Mouse (Mus musculus) skeletal muscle tissue, postnatal 0 days (tissue): Measurements from ENCODE around the gene Ifnar1. TPM values are rescaled to one million over a fixed set of nuclear protein-coding genes. Genes with fewer than 3 reads are reported as not detected.

Source experiments
- microRNA-seq, 2 experiments: library from miRNA; unstranded; fragments of <30 nt; microRNA quantifications; one replicate each; pipeline ENCODE4; 2016
- polyA plus RNA-seq: library from polyadenylated mRNA; unstranded; fragments of >200 nt; fragmentation: Nextera tagmentation; extraction: Ambion mirVana; gene quantifications from 2 replicates; pipeline ENCODE4 v1.2.1, GENCODE M21; 2015

Gene Ifnar1
- 24.4 and 26.4 TPM in 2 replicates for polyA plus RNA-seq

DNA sequence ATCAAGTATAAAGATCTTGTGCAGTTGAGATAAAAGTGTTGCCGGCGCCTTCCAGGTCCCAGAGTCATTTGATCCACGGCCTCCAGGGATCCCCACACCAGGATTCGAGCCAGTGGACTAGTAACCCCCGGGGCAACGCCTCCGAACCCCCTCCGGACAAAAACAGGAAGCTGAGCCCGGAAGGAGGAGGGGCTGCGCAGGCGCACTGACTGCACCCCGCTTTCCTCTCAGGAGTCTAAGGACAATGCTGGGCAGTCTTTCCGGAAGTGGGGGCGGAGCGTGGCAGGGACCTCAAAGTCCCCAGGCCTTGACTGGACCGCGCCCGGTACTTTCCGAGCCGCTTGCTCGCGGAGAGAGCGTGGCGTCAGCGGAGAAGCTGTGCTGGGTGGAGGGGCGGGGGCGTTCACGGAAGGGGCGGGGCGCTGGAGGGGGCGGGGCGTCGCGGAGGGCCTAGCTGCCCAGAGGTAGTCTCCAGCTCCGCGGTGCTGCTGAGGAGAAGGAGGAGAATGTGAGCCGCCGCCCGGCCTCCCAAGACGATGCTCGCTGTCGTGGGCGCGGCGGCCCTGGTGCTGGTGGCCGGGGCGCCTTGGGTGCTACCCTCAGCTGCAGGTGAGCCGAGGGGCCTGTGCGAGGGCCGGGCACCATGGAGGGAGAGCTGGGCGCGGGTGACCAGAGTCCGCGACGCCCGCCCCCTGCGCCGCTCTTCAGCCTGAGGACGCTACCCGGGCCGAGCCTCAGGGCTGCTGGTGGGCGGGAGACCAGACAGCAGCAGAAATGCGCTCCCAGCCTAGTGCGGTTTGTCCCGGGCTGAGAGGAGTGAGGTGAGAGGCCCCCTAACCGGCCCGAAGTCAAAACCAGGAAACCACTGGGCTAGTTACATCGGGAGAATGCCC lies at the start of gene Ifnar1:
Gene Ifnar1, plus strand, starts transcription at position 431 of the 893 bp plus-strand sequence.

DNA sequence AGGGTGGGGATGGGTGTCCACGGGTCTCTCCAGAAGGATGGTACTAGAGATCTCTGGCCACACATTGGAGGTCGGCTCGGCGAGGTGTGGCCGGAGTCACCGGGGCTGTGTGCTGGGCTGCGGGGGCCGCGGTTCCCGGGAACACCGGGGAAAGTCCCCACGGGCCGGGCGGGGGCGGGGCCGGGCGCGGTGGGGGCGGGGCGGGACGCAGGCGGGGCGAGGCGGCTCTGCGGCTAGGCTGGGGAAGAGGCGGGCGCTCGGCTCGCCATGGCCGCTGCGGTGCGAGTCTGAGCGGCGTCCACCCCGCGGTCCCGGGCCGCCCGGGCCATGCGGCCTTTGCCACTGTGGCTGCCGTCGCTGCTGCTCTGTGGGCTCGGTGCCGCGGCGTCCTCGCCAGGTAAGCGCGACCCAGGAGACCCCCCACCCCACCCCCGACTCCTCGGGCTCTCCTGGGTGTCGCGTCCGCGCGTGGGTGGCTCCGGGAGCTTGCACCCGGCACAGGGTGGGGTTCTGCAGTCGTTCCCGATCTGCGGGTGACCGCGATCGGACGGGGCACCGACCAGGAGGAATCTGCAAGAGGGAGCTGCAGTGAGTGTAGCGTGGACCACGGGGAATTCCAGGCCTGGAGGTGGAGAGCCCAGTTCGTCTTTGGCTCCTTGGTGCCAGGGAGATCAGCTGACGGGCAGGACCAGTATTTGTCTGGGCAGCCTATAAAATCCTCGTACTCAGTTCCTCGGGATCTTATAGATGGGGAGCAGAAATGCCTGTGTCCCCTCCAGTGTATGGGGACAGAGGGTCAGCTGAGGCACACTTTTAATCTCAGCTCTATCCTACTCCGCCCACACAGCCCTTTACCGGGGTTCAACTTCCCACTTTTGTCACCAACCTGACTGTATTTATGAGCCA lies 62.1 kb downstream of the Ifnar1 start, which contains the start of gene Ifngr2:
Gene Ifngr2, plus strand, starts transcription at position 237 of the 906 bp plus-strand sequence.

Small RNA genes lying within 50 kb of the gene (microRNA-seq; reads per million reads assigned to microRNA genes)
- gene Mir6367, result 0 reads per million in 2 experiments

Other genes with a start within 250 kb of the Ifnar1 start
- gene Olig1, start 215.5 kb upstream of the Ifnar1 start, polyA plus RNA-seq, result not detected in 2 replicates
- 40.4 and 44.8 TPM in 2 replicates for gene Ifnar2, start 112.5 kb upstream of the Ifnar1 start, polyA plus RNA-seq
- gene Gm21970, start 93.5 kb upstream of the Ifnar1 start, polyA plus RNA-seq, result not detected in 2 replicates
- 32.1 and 34.0 TPM in 2 replicates for gene Il10rb, start 79.1 kb upstream of the Ifnar1 start, polyA plus RNA-seq
- 48.0 and 54.0 TPM in 2 replicates for gene Ifngr2, start 61.8 kb downstream of the Ifnar1 start, polyA plus RNA-seq
- 11.7 and 12.3 TPM in 2 replicates for gene Tmem50b, start 112.6 kb downstream of the Ifnar1 start, polyA plus RNA-seq
- gene Dnajc28, start 133.8 kb downstream of the Ifnar1 start, polyA plus RNA-seq, result 4.1 and 5.5 TPM in 2 replicates
- gene Gart, start 161.7 kb downstream of the Ifnar1 start, polyA plus RNA-seq, result 38.6 and 39.2 TPM in 2 replicates
- gene Son, start 162.3 kb downstream of the Ifnar1 start, polyA plus RNA-seq, result 57.7 and 62.8 TPM in 2 replicates
- 4.2 and 4.6 TPM in 2 replicates for gene Donson, start 203.5 kb downstream of the Ifnar1 start, polyA plus RNA-seq
- 35.0 and 36.7 TPM in 2 replicates for gene Cryzl1, start 243.7 kb downstream of the Ifnar1 start, polyA plus RNA-seq
- 12.3 and 15.8 TPM in 2 replicates for gene Itsn1, start 244.0 kb downstream of the Ifnar1 start, polyA plus RNA-seq